Mouse (Mus musculus): ENCODE data around the gene Cox4i2. TPM values are rescaled to one million over a fixed set of nuclear protein-coding genes. Genes with fewer than 3 reads are reported as not detected.

Cox4i2 gene
- total and polyA plus RNA-seq, 3 experiments: 0.16 TPM; not detected in 2

DNA sequence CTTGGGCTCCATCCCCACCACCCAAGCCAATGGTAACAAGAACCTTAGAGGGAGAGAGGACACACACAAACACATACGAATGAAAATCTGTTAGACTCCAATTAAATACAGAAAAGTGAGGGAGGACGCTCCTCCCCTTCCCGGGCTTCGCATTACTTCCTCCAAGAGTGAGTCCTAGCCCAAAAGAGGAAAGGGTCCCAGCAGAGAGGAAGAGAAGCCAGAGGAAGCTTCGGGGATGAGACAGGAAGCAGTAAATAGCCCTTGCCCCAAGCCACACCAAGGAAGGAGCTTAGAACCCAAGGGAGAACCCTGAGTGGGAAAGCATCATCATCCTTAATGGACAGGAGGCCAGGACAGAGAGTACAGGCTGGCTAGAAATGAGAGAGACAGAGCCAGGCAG is 44.9 kb upstream of the Cox4i2 start:
- no peaks in the 10 kb centered on the region for H3K27me3 ChIP-seq (ENCODE audit: insufficient read depth, low read length)
- peaks cover 78% of the 10 kb centered on the region for H3K36me3 ChIP-seq (replicated peaks)
- H3K4me1 ChIP-seq (ENCODE audit: insufficient read depth, low read depth, low read length): peaks cover 19% of the 10 kb centered on the region; the same call in 1 of the 2 replicates
- no peaks in the 10 kb centered on the region; the same call in 1 of the 2 replicates for H3K9me3 ChIP-seq (replicated peaks)
- H3K4me3 ChIP-seq (ENCODE audit: low read depth, low read length): no peak overlapping the region
- no peak for ATAC-seq (ENCODE audit: extremely low read depth, insufficient number of reproducible peaks, low FRiP score, poor library complexity, severe bottlenecking)
- no peak for TF ChIP-seq CTCF (IDR thresholded peaks at IDR 0.05; ENCODE audit: low read depth, low read length)
- TF ChIP-seq POLR2AphosphoS5 (IDR thresholded peaks at IDR 0.05; ENCODE audit: insufficient replicate concordance, low read depth, low read length): no peak
- TF ChIP-seq GATA1 (IDR thresholded peaks at IDR 0.05; ENCODE audit: borderline replicate concordance, low read length): no peak
- no peak for TF ChIP-seq GATA2 (IDR thresholded peaks at IDR 0.05; ENCODE audit: borderline replicate concordance, low read depth, low read length)
- no peak for TF ChIP-seq TAL1 (conservative IDR thresholded peaks at IDR 0.05; ENCODE audit: low read depth, low read length)
- DNase-seq (ENCODE audit: low spot score): no peak

DNA sequence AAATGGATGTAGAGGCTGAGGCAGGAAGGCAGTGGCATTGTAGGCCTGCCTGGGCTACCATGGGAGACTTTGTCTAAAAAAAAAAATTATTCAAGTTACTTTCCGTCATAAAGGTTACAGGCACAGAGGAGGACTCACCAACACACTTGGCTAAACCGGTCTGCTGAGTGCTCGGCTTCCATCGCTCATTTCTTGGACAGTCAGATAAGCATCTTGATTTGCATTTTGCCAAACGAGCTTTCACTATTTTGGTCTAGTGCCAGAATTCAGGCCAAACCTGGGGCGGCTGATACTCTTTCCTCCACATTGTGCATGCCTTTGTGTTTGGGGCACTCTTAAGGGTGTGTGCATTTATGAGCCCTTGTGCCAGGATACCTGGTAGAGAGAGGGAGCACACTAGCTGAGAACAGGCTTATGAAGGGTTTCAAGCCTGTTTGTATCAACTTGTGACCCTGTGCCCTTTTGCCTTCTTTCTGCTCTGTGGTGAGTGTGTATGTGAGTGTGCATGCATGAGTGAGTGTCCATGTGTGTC is 37.7 kb upstream of the Cox4i2 start:
- DNase-seq (ENCODE audit: low spot score) (no peak), ATAC-seq (ENCODE audit: extremely low read depth, insufficient number of reproducible peaks, low FRiP score, poor library complexity, severe bottlenecking) (no peak)

DNA sequence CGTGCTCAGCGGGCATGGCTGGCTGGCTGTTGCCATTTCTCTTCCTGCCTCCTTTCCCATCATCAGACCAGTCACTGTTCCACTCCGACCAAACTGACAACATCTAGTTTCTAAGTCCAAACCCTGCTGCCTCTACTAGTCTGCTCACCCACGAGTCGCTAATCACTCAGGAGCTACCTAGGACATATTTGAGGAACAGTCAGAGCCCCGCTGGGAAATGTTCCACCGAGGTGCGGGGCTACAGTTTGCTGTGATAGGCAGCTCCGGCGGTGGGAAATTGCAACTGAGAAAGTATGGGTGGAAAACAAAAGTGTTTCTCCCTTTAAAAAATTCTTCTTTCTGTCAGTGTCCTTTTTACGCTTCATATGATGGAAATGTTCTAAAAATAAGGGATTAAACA is 36.3 kb upstream of the Cox4i2 start:
- Histone ChIP-seq H3K4me1 (ENCODE audit: insufficient read depth, low read depth, low read length) (0 out of 2 replicates have a peak, but pooled peaks cover 2% of the 10 kb centered on the region), H3K36me3 (replicated peaks) (peaks cover 15% of the 10 kb centered on the region), H3K9me3 (replicated peaks) (no peaks in the 10 kb centered on the region), H3K4me3 (ENCODE audit: low read depth, low read length) (no peak overlapping the region), H3K27me3 (ENCODE audit: insufficient read depth, low read length) (peaks cover 3% of the 10 kb centered on the region; the same call in 1 of the 2 replicates)
- TF ChIP-seq POLR2AphosphoS5 (IDR thresholded peaks at IDR 0.05; ENCODE audit: insufficient replicate concordance, low read depth, low read length) (no peak), GATA1 (IDR thresholded peaks at IDR 0.05; ENCODE audit: borderline replicate concordance, low read length) (no peak), GATA2 (IDR thresholded peaks at IDR 0.05; ENCODE audit: borderline replicate concordance, low read depth, low read length) (no peak), TAL1 (conservative IDR thresholded peaks at IDR 0.05; ENCODE audit: low read depth, low read length) (no peak), CTCF (IDR thresholded peaks at IDR 0.05; ENCODE audit: low read depth, low read length) (no peak)
- DNase-seq (ENCODE audit: low spot score) (no peak), ATAC-seq (ENCODE audit: extremely low read depth, insufficient number of reproducible peaks, low FRiP score, poor library complexity, severe bottlenecking) (no peak)

More for the DNA sequence above, 37.7 kb upstream of the Cox4i2 start:
- H3K36me3 ChIP-seq (replicated peaks): peaks cover 19% of the 10 kb centered on the region
- no peak overlapping the region for H3K4me3 ChIP-seq (ENCODE audit: low read depth, low read length)
- H3K27me3 ChIP-seq (ENCODE audit: insufficient read depth, low read length): peaks cover 3% of the 10 kb centered on the region; the same call in 1 of the 2 replicates
- no peaks in the 10 kb centered on the region for H3K9me3 ChIP-seq (replicated peaks)
- 0 out of 2 replicates have a peak, but pooled peaks cover 2% of the 10 kb centered on the region for H3K4me1 ChIP-seq (ENCODE audit: insufficient read depth, low read depth, low read length)
- TF ChIP-seq TAL1 (conservative IDR thresholded peaks at IDR 0.05; ENCODE audit: low read depth, low read length) (no peak), POLR2AphosphoS5 (IDR thresholded peaks at IDR 0.05; ENCODE audit: insufficient replicate concordance, low read depth, low read length) (no peak), CTCF (IDR thresholded peaks at IDR 0.05; ENCODE audit: low read depth, low read length) (no peak), GATA1 (IDR thresholded peaks at IDR 0.05; ENCODE audit: borderline replicate concordance, low read length) (no peak), GATA2 (IDR thresholded peaks at IDR 0.05; ENCODE audit: borderline replicate concordance, low read depth, low read length) (no peak)

DNA sequence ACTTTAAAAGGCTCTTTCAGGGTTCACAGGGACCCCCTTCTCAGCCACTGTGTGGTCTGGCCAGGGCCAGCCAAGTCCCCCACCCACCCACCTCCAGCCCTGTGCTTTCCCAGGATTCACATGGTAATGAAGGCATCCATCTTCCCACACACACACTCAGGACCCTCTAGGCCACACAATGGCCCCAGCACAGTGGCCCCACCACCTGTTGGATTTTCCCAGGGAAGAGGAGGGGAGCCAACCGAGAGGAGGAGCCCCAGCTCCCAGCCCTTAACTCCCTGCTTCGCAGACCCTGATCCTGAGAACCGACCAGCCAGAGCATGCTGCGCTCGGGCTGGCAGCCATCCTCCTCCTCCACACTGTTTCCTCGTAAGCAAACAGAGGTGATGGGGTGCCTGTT is 35.9 kb upstream of the Cox4i2 start:
- H3K9me3 ChIP-seq (replicated peaks): no peaks in the 10 kb centered on the region
- H3K27me3 ChIP-seq (ENCODE audit: insufficient read depth, low read length): peaks cover 3% of the 10 kb centered on the region; the same call in 1 of the 2 replicates
- TF ChIP-seq GATA2 (IDR thresholded peaks at IDR 0.05; ENCODE audit: borderline replicate concordance, low read depth, low read length): no peak
- TF ChIP-seq POLR2AphosphoS5 (IDR thresholded peaks at IDR 0.05; ENCODE audit: insufficient replicate concordance, low read depth, low read length): no peak
- no peak for TF ChIP-seq CTCF (IDR thresholded peaks at IDR 0.05; ENCODE audit: low read depth, low read length)
- TF ChIP-seq GATA1 (IDR thresholded peaks at IDR 0.05; ENCODE audit: borderline replicate concordance, low read length): no peak
- TF ChIP-seq TAL1 (conservative IDR thresholded peaks at IDR 0.05; ENCODE audit: low read depth, low read length): no peak
- no peak for ATAC-seq (ENCODE audit: extremely low read depth, insufficient number of reproducible peaks, low FRiP score, poor library complexity, severe bottlenecking)
- 0 out of 2 replicates have a peak, but pooled peaks cover 2% of the 10 kb centered on the region for H3K4me1 ChIP-seq (ENCODE audit: insufficient read depth, low read depth, low read length)
- H3K4me3 ChIP-seq (ENCODE audit: low read depth, low read length): no peak overlapping the region
- no peak for DNase-seq (ENCODE audit: low spot score)
- peaks cover 15% of the 10 kb centered on the region for H3K36me3 ChIP-seq (replicated peaks)

DNA sequence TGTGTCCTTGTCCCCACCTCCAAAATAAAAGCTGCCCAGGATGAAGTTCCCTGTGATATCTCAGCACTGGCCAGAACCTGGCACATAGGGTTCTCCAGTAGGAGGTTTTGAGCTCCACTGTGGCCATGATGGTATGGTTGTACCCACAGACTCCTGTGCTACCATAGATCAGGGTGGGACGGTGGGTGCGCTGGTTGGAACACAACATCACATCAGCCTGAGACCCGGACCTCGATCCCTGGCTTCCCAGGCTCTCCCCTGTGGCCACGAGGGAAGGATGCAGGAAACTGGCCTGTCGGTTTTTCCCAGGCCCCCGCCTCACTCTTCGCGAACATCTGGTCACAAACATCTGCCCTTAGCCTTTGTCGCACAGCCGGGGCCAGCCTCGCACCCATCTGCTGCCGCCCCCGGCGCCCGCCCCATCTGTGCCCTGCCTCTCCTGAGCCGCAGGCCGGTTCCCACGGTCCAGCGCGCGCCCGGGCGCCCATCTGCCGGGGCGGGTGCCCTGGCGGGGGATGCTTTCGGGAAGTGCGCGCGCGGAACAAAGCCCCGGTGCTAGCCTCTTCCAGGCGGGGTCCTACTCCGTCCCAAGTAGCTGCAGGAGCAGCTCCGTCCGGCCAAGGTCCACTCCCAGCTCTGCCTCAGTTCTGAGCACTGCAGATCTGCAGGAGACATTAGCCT is 30.2 kb upstream of the Cox4i2 start:
- H3K36me3 ChIP-seq (replicated peaks): no peaks in the 10 kb centered on the region
- ATAC-seq (ENCODE audit: extremely low read depth, insufficient number of reproducible peaks, low FRiP score, poor library complexity, severe bottlenecking): no peak
- TF ChIP-seq GATA1 (IDR thresholded peaks at IDR 0.05; ENCODE audit: borderline replicate concordance, low read length) (no peak), GATA2 (IDR thresholded peaks at IDR 0.05; ENCODE audit: borderline replicate concordance, low read depth, low read length) (no peak), POLR2AphosphoS5 (IDR thresholded peaks at IDR 0.05; ENCODE audit: insufficient replicate concordance, low read depth, low read length) (no peak), CTCF (IDR thresholded peaks at IDR 0.05; ENCODE audit: low read depth, low read length) (no peak), TAL1 (conservative IDR thresholded peaks at IDR 0.05; ENCODE audit: low read depth, low read length) (no peak)
- peaks cover 15% of the 10 kb centered on the region for H3K27me3 ChIP-seq (ENCODE audit: insufficient read depth, low read length)
- no peak for DNase-seq (ENCODE audit: low spot score)
- no peaks in the 10 kb centered on the region for H3K9me3 ChIP-seq (replicated peaks)
- H3K4me1 ChIP-seq (ENCODE audit: insufficient read depth, low read depth, low read length): peaks cover 36% of the 10 kb centered on the region
- H3K4me3 ChIP-seq (ENCODE audit: low read depth, low read length): no peak overlapping the region

DNA sequence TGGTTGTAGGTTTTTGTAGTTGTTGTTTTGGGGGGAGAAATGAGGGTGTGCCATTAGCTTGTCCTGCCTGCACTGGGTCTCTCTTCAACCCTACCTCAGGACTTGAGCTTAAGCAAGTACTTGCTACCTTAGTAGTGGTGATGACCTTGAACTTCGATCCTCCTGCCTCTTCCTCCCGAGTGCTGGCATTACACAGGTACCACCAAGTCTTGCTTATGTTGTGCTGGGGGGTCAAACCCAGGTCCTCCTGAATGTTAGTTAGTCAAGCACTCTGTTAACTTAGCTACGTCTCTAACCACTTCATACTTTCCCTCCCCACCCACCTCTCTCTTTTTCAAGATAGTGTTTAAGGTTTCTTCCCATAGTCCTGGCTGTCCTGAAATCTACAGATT is 29.6 kb upstream of the Cox4i2 start:
- H3K4me3 ChIP-seq (ENCODE audit: low read depth, low read length): no peak overlapping the region
- no peak for ATAC-seq (ENCODE audit: extremely low read depth, insufficient number of reproducible peaks, low FRiP score, poor library complexity, severe bottlenecking)
- H3K4me1 ChIP-seq (ENCODE audit: insufficient read depth, low read depth, low read length): peaks cover 42% of the 10 kb centered on the region
- TF ChIP-seq POLR2AphosphoS5 (IDR thresholded peaks at IDR 0.05; ENCODE audit: insufficient replicate concordance, low read depth, low read length) (no peak), TAL1 (conservative IDR thresholded peaks at IDR 0.05; ENCODE audit: low read depth, low read length) (no peak), GATA1 (IDR thresholded peaks at IDR 0.05; ENCODE audit: borderline replicate concordance, low read length) (no peak), GATA2 (IDR thresholded peaks at IDR 0.05; ENCODE audit: borderline replicate concordance, low read depth, low read length) (no peak), CTCF (IDR thresholded peaks at IDR 0.05; ENCODE audit: low read depth, low read length) (no peak)
- H3K36me3 ChIP-seq (replicated peaks): no peaks in the 10 kb centered on the region
- H3K9me3 ChIP-seq (replicated peaks): no peaks in the 10 kb centered on the region
- no peak for DNase-seq (ENCODE audit: low spot score)
- peaks cover 15% of the 10 kb centered on the region for H3K27me3 ChIP-seq (ENCODE audit: insufficient read depth, low read length)
